Mouse (Mus musculus) heart, adult 2 months (tissue): Measurements from ENCODE around the gene Synpo2l.

Experiments used
- CTCF ChIP-seq: fragments of 200-600 bp; IDR thresholded peaks from 2 replicates; pipeline ENCODE4 v1.8.1; 2022; ENCODE audit warnings: antibody characterized with exemption, mild to moderate bottlenecking, moderate library complexity
- EP300 ChIP-seq: fragments of 200-500 bp; IDR thresholded peaks from 2 replicates; pipeline ENCODE4 v1.6.1; 2011; ENCODE audit warnings: low read depth, low read length, control low read depth; ENCODE audit not compliant: insufficient read depth
- POLR2A ChIP-seq: fragments of 200-500 bp; IDR thresholded peaks from 2 replicates; pipeline ENCODE4 v1.6.1; 2011; ENCODE audit warnings: mild to moderate bottlenecking, low read depth, low read length, control low read depth; ENCODE audit not compliant: insufficient read depth

DNA sequence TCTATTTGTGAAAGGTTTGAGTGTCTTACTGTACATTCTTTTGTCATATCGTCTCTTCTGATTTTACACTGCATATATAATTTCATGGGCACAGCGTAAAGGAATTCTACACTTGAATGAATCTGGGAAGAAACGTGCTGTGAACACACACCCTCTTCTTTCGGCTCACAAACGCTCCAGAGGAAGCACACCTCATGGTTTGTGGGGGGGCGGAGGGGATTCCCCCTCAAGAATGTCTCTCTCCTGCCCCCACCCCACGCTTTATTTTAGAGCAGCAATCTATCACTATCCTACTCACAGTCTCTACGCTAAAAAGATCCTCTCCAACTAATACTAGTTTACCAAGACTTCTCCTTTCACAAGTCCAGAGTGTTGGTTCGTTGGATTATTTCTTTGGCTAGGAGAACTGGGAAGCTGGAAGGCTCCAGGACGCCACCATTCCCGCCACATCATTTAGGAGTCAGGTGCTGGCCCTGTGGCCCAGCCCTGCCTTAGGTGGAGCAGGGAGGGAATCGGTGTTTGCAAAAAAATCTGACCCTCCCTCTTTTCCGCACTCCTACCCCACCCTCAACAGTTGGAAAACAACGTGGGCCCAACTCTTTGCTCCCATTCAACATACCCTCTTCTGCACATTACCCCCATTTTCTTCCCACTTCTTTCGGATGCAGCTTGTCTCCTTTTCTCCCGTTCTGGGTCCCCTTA lies 28.1 kb downstream of the Synpo2l start:
- TF ChIP-seq CTCF (no peak), POLR2A (no peak), EP300 (no peak)
